Mouse (Mus musculus) kidney, embryonic 14.5 days (tissue): ENCODE measurements at regions not wholly inside any gene's neighbourhood (a gene's known extent, or its start where the extent isn't known, plus 50 kb on each side); places are given as distances from the start of the nearest gene placed in this dataset.

ENCODE experiments used
- ATAC-seq: fragments of 200-750 bp; cut with Nextera tagmentation; 2 replicates; pipeline ENCODE4 v1.8.0; 2017; ENCODE audit warnings: moderate number of reproducible peaks, mild to moderate bottlenecking, moderate TSS enrichment, moderate library complexity; ENCODE audit not compliant: low FRiP score, low TSS enrichment
- H3K27ac ChIP-seq: fragments of 300-500 bp; sonication (generic); 2 replicates; pipeline ENCODE4 v1.5.1; 2014; ENCODE audit warnings: low read depth, mild to moderate bottlenecking, low read length, moderate library complexity, mixed read lengths
- H3K27me3 ChIP-seq: fragments of 300-500 bp; sonication (generic); 2 replicates; pipeline ENCODE4 v1.6.1; 2014; ENCODE audit warnings: mild to moderate bottlenecking, low read length; ENCODE audit not compliant: control insufficient read depth, insufficient read depth
- H3K36me3 ChIP-seq: fragments of 300-500 bp; sonication (generic); 2 replicates; pipeline ENCODE4 v1.6.1; 2014; ENCODE audit warnings: low read length, mixed read lengths; ENCODE audit not compliant: control insufficient read depth, insufficient read depth
- H3K4me1 ChIP-seq: fragments of 300-500 bp; sonication (generic); 2 replicates; pipeline ENCODE4 v1.6.1; 2014; ENCODE audit warnings: low read length, mixed read lengths; ENCODE audit not compliant: control insufficient read depth, insufficient read depth
- H3K4me2 ChIP-seq: fragments of 300-500 bp; sonication (generic); replicated peaks from 2 replicates; pipeline ENCODE4 v1.6.1; 2014; ENCODE audit warnings: low read depth, mild to moderate bottlenecking, low read length
- H3K4me3 ChIP-seq: fragments of 300-500 bp; sonication (generic); 2 replicates; pipeline ENCODE4 v1.5.1; 2014; ENCODE audit warnings: mild to moderate bottlenecking, low read length
- H3K9ac ChIP-seq: fragments of 300-500 bp; sonication (generic); 2 replicates; pipeline ENCODE4 v1.6.1; 2014; ENCODE audit warnings: low read depth, mild to moderate bottlenecking, low read length, moderate library complexity
- H3K9me3 ChIP-seq: fragments of 300-500 bp; sonication (generic); 2 replicates; pipeline ENCODE4 v1.6.1; 2016; ENCODE audit warnings: low read length; ENCODE audit not compliant: control insufficient read depth
- WGBS: fragments of 180-500 bp; shearing (Covaris S2); extraction: QIAGEN DNeasy Blood & Tissue Kit; methylation state at CpG from one replicate; pipeline ENCODE4 v1.1.7; 2014; 5-methylcytosine and 5-hydroxymethylcytosine counted together

DNA sequence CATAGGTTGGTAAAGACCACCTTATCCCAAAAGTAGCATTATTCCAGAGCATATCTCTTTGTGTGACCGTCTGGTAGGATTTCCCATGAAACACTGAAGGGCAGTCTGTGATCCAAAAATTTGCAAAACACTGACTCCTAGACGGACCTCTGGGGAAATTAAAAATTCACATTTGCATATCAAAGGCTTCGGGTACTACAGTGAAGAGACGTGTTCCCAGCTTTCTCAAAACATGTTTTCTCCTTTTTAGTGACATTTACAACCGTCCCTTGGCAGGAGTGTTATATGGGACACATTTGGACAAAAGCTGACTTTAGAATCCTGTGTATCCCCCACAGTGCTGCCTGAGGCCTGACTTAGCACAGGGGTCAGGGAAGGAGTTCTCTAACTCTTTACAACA is 78.8 kb upstream of the Pkdcc start:
- H3K4me3 ChIP-seq: no peak overlapping the region
- no peaks in the 10 kb centered on the region for H3K36me3 ChIP-seq
- H3K4me2 ChIP-seq: no peak overlapping the region
- no peak; the same call in 1 of the 2 replicates for ATAC-seq
- H3K27ac ChIP-seq: peak overlapping the region; percentile 57; the same call in 1 of the 2 replicates
- H3K4me1 ChIP-seq: peaks cover 30% of the 10 kb centered on the region
- no peaks in the 10 kb centered on the region for H3K9me3 ChIP-seq
- H3K27me3 ChIP-seq: no peaks in the 10 kb centered on the region
- no peak overlapping the region for H3K9ac ChIP-seq
- WGBS: 32% methylated on average over 5 of the region's 5 CpGs

DNA sequence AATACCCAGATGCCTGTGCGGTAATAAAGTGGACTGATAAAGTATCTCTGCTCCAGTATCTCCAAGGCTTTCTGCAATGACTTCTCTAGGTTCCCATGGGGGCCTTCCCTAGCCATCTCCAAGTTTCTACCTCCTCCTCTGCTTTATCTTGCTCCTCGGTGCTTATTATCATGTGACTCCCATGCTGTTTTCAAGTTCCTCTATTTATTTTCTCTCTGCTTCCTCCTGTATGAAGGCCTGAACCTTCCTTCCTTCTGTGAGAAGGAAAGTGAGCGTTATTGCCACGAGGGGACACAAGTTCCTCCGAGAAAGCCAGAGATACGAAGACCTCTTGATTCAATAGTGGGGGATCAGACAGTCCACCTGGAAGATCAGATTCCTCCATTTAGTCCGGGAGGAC is 77.4 kb upstream of the Pkdcc start:
- H3K4me2 ChIP-seq: no peak overlapping the region
- H3K9me3 ChIP-seq: no peaks in the 10 kb centered on the region
- no peak overlapping the region for H3K4me3 ChIP-seq
- no peaks in the 10 kb centered on the region for H3K27me3 ChIP-seq
- H3K9ac ChIP-seq: no peak overlapping the region
- ATAC-seq: no peak
- H3K4me1 ChIP-seq: peaks cover 26% of the 10 kb centered on the region
- WGBS: 80% methylated on average over 7 of the region's 7 CpGs
- H3K27ac ChIP-seq: peak overlapping the region; percentile 5; the same call in 1 of the 2 replicates
- no peaks in the 10 kb centered on the region for H3K36me3 ChIP-seq

- H3K27me3 ChIP-seq: no peaks in the 10 kb centered on the region
- peak; percentile 86 for ATAC-seq
- no peaks in the 10 kb centered on the region for H3K9me3 ChIP-seq
- H3K4me1 ChIP-seq: peaks cover 19% of the 10 kb centered on the region; the same call in 1 of the 2 replicates
- peak overlapping the region; percentile 18; the same call in 1 of the 2 replicates for H3K27ac ChIP-seq
- no peak overlapping the region for H3K9ac ChIP-seq
- 23% methylated on average over 11 of the region's 11 CpGs for WGBS
- H3K4me2 ChIP-seq: no peak overlapping the region
- no peak overlapping the region for H3K4me3 ChIP-seq
- no peaks in the 10 kb centered on the region for H3K36me3 ChIP-seq
Observed at GRCm38 (mm10) chr17:83138493-83139417, 76.3 kb upstream of the Pkdcc start.

GRCm38 (mm10) chr17:83148371-83148929 is 66.6 kb upstream of the Pkdcc start:
- WGBS: 52% methylated on average over 15 of the region's 15 CpGs

DNA sequence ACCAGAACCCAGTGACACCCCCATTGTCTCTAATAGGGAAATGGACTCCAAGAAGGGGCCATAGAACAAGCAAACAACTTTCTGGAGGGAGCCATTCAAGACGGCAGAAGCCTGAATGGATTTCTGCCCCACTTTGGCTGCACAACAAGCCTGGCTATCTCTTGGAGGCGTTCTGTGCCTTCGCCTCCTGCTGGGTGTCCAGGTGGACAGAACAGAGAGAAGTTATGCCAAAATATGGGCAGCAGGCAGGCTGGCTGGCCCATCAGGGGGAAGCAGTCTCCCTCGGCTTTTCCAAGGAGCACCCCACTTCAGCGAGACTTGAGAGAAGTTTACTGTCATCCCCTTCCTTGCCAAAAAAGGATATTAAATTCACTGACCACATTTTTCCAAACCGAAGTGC is 65.8 kb upstream of the Pkdcc start:
- 0 out of 2 replicates have a peak, but pooled peaks cover 4% of the 10 kb centered on the region for H3K9me3 ChIP-seq
- no peak overlapping the region for H3K27ac ChIP-seq
- H3K4me2 ChIP-seq: no peak overlapping the region
- no peak overlapping the region for H3K4me3 ChIP-seq
- no peak for ATAC-seq
- peaks cover 18% of the 10 kb centered on the region; the same call in 1 of the 2 replicates for H3K4me1 ChIP-seq
- H3K27me3 ChIP-seq: no peaks in the 10 kb centered on the region
- no peaks in the 10 kb centered on the region for H3K36me3 ChIP-seq
- WGBS: 82% methylated on average over 6 of the region's 6 CpGs
- no peak overlapping the region for H3K9ac ChIP-seq

More at GRCm38 (mm10) chr17:83148371-83148929, 66.6 kb upstream of the Pkdcc start:
- Histone ChIP-seq H3K36me3 (no peaks in the 10 kb centered on the region), H3K27me3 (no peaks in the 10 kb centered on the region), H3K4me2 (no peak overlapping the region), H3K9me3 (0 out of 2 replicates have a peak, but pooled peaks cover 4% of the 10 kb centered on the region), H3K27ac (peak overlapping the region; percentile 62; the same call in 1 of the 2 replicates), H3K4me3 (no peak overlapping the region), H3K4me1 (peaks cover 18% of the 10 kb centered on the region; the same call in 1 of the 2 replicates), H3K9ac (no peak overlapping the region)
- ATAC-seq: peak; percentile 77

DNA sequence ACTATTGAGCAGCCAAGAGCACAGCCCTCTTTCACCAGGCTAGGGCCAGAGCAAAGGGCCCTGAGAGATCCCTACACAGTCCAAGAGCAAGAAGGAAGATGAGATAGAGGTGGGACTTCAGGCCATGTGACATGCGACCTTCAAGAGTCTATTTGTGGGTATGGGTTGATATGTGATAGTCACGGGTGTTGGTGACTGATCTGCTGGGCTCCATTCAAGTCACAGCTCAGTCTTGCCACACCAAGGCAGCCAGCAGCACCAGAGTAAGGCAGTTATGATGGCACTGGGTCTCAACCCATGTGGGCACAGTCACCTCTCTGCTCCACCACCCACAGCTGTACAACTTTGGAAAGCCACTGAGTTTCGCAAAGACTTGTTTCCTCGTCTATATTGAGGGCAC is 60.0 kb upstream of the Pkdcc start:
- 85% methylated on average over 4 of the region's 4 CpGs for WGBS
- Histone ChIP-seq H3K9ac (no peak overlapping the region), H3K9me3 (0 out of 2 replicates have a peak, but pooled peaks cover 4% of the 10 kb centered on the region), H3K36me3 (no peaks in the 10 kb centered on the region), H3K27ac (no peak overlapping the region), H3K4me1 (peaks cover 6% of the 10 kb centered on the region; the same call in 1 of the 2 replicates), H3K4me3 (no peak overlapping the region), H3K27me3 (no peaks in the 10 kb centered on the region), H3K4me2 (no peak overlapping the region)
- ATAC-seq: no peak

GRCm38 (mm10) chr17:83156682-83157081 is 58.4 kb upstream of the Pkdcc start:
- Histone ChIP-seq H3K27me3 (no peaks in the 10 kb centered on the region), H3K27ac (no peak overlapping the region), H3K4me1 (peaks cover 3% of the 10 kb centered on the region; the same call in 1 of the 2 replicates), H3K9ac (no peak overlapping the region), H3K9me3 (no peaks in the 10 kb centered on the region), H3K36me3 (no peaks in the 10 kb centered on the region), H3K4me3 (no peak overlapping the region), H3K4me2 (no peak overlapping the region)
- ATAC-seq: 0 out of 2 replicates have a peak, but pooled peaks have one; percentile 9
- 25% methylated on average over 8 of the region's 8 CpGs for WGBS

DNA sequence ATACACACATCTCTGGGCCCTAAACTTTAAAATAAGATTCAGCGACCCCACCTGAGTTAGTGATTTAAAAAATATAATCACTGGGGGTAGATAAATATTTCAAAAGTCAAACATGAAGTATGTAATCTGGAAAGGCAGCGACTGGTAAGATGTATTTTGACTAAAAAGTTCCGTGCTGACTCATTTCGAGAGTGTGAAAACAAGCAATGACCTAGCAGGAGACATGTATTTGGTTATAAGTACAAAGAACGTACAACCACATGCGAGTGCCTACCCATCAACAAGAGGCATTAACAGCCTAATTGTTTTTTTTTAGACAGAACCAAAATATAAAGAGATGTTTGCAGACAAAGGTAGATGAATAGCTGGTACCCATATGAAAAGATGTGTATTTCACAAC is 57.0 kb upstream of the Pkdcc start:
- Histone ChIP-seq H3K4me2 (no peak overlapping the region), H3K27me3 (no peaks in the 10 kb centered on the region), H3K36me3 (no peaks in the 10 kb centered on the region), H3K27ac (no peak overlapping the region), H3K9ac (no peak overlapping the region), H3K9me3 (no peaks in the 10 kb centered on the region), H3K4me3 (no peak overlapping the region), H3K4me1 (peaks cover 3% of the 10 kb centered on the region; the same call in 1 of the 2 replicates)
- no peak for ATAC-seq
- 80% methylated on average over 6 of the region's 6 CpGs for WGBS

DNA sequence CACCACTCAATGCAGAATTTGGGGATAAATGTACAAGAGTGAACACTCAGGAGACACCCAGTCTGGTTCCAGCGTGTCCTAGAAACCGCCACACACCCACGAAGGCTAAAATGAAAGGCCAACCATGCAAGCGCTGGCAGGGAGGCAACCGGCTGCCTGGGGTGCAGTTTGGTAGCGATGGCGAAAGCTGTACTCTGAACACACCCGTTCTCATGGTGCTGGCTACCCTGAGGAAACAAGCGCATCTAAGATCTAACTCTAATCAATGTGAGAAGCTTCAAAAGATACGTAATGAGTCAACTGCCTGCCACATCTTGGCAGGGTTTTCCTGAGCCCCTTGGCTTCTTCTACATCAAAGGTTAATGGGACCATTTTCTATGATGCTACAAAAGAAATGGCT is 56.4 kb upstream of the Pkdcc start:
- Histone ChIP-seq H3K9me3 (no peaks in the 10 kb centered on the region), H3K27me3 (no peaks in the 10 kb centered on the region), H3K4me2 (no peak overlapping the region), H3K4me3 (no peak overlapping the region), H3K4me1 (peaks cover 4% of the 10 kb centered on the region; the same call in 1 of the 2 replicates), H3K27ac (no peak overlapping the region), H3K9ac (no peak overlapping the region), H3K36me3 (no peaks in the 10 kb centered on the region)
- no peak for ATAC-seq
- 85% methylated on average over 10 of the region's 10 CpGs for WGBS
